10 mouse cellular contexts compared by ENCODE assay signal in the genomic region with DNA sequence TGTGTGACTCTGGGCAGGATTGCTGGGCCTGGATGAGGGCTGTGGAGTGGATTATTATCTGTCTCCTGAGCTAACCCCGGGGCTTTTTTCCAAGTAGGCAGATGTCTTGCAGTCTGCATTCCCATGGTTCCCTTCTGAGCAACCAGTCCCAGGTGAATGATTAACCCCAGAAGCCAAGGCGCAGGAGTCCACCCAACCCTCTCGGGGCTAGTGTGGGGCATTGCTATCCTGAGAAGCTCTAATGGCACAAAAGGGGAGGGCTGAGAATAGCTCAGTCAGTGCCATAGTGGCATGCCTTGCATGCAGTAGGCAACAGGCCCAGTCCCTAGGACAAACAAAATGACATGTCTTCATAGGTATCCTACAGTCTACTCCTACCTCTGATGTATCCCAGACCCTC. TPM values are rescaled to one million over a fixed set of nuclear protein-coding genes. Genes with fewer than 3 reads are reported as not detected.
DNase-seq lines count a peak whose midpoint lies in the region; ATAC-seq and TF ChIP-seq lines count a peak whose summit lies in the region.
"Had no signal": no experiment of that assay in that cellular context is flagged by ENCODE, and none has a peak within 500 bp of the region (broad histone marks: within the 10 kb centered on the region; RNA-seq: fewer than 3 reads in every experiment).

No protein-coding gene starts in this region.

- no peak overlapping the region for H3K9ac ChIP-seq in heart, embryonic 12.5 days
- H3K9ac ChIP-seq in intestine, embryonic 14.5 days (ENCODE audit: low read length) = no peak overlapping the region
- H3K9ac ChIP-seq in kidney, embryonic 14.5 days (ENCODE audit: low read depth, low read length) = no peak overlapping the region
- no peak overlapping the region for H3K9ac ChIP-seq in liver, postnatal 0 days (replicated peaks)
- no peak overlapping the region for H3K9ac ChIP-seq in hindbrain, embryonic 14.5 days

- peaks cover 28% of the 10 kb centered on the region for H3K4me1 ChIP-seq in heart, embryonic 12.5 days (replicated peaks)
- H3K4me1 ChIP-seq in intestine, embryonic 14.5 days (replicated peaks; ENCODE audit: control insufficient read depth, insufficient read depth, low read length) = peaks cover 12% of the 10 kb centered on the region
- H3K4me1 ChIP-seq in kidney, embryonic 14.5 days (ENCODE audit: control insufficient read depth, insufficient read depth, low read length) = no peaks in the 10 kb centered on the region
- H3K4me1 ChIP-seq in liver, postnatal 0 days (ENCODE audit: insufficient read depth) = peaks cover 13% of the 10 kb centered on the region
- H3K4me1 ChIP-seq in embryonic facial prominence, embryonic 10.5 days = 0 out of 2 replicates have a peak, but pooled peaks cover 4% of the 10 kb centered on the region
- no peaks in the 10 kb centered on the region for H3K4me1 ChIP-seq in hindbrain, embryonic 14.5 days (replicated peaks; ENCODE audit: control insufficient read depth, insufficient read depth, low read length)

- H3K4me2 ChIP-seq in heart, embryonic 12.5 days = no peak overlapping the region
- no peak overlapping the region for H3K4me2 ChIP-seq in intestine, embryonic 14.5 days (ENCODE audit: low read length)
- no peak overlapping the region for H3K4me2 ChIP-seq in kidney, embryonic 14.5 days (replicated peaks; ENCODE audit: low read depth, low read length)
- H3K4me2 ChIP-seq in liver, postnatal 0 days (ENCODE audit: low read depth, low read length) = no peak overlapping the region
- H3K4me2 ChIP-seq in hindbrain, embryonic 14.5 days (replicated peaks) = no peak overlapping the region

- WGBS in heart, embryonic 12.5 days = 60% methylated on average over 3 of the region's 3 CpGs
- 60% methylated on average over 3 of the region's 3 CpGs for WGBS in intestine, embryonic 14.5 days
- 54% methylated on average over 3 of the region's 3 CpGs for WGBS in kidney, embryonic 14.5 days
- WGBS in liver, postnatal 0 days (ENCODE audit: insufficient replicate concordance) = 65% methylated on average over 3 of the region's 3 CpGs
- 83% methylated on average over 3 of the region's 3 CpGs for WGBS in embryonic facial prominence, embryonic 10.5 days
- WGBS in hindbrain, embryonic 14.5 days = 57% methylated on average over 3 of the region's 3 CpGs

- peaks cover 20% of the 10 kb centered on the region for H3K36me3 ChIP-seq in heart, embryonic 12.5 days
- peaks cover 2% of the 10 kb centered on the region; the same call in 1 of the 2 replicates for H3K36me3 ChIP-seq in intestine, embryonic 14.5 days (ENCODE audit: control insufficient read depth, insufficient read depth, low read length)
- H3K36me3 ChIP-seq in kidney, embryonic 14.5 days (ENCODE audit: control insufficient read depth, insufficient read depth, low read length) = peaks cover 11% of the 10 kb centered on the region; the same call in 1 of the 2 replicates
- peaks cover 28% of the 10 kb centered on the region for H3K36me3 ChIP-seq in liver, postnatal 0 days (replicated peaks; ENCODE audit: insufficient read depth, low read length)
- peaks cover 26% of the 10 kb centered on the region for H3K36me3 ChIP-seq in embryonic facial prominence, embryonic 10.5 days (replicated peaks)
- 0 out of 2 replicates have a peak, but pooled peaks cover 2% of the 10 kb centered on the region for H3K36me3 ChIP-seq in hindbrain, embryonic 14.5 days (replicated peaks; ENCODE audit: control insufficient read depth, insufficient read depth)

- DNase-seq in heart, postnatal 25 days (ENCODE audit: low spot score) = no peak
- peak; percentile 59 for DNase-seq in intestine, embryonic 14.5 days (ENCODE audit: low spot score)
- DNase-seq in liver, postnatal 0 days = no peak
- DNase-seq in embryonic facial prominence, embryonic 10.5 days (ENCODE audit: low spot score) = no peak
- DNase-seq in hindbrain, embryonic 14.5 days (ENCODE audit: low spot score) = no peak
- no peak for DNase-seq in left cerebral cortex, adult 11 months (ENCODE audit: low spot score)
- DNase-seq: thymus, postnatal 4 days had no signal

- intact Hi-C loops in heart, postnatal 25 days (cut with DNase I) = no loop called here

- 0 out of 2 replicates have a peak overlapping the region, but pooled peaks have one; percentile 27 for H3K27ac ChIP-seq in heart, embryonic 12.5 days (ENCODE audit: poor library complexity, severe bottlenecking)
- H3K27ac ChIP-seq in intestine, embryonic 14.5 days (ENCODE audit: low read depth) = no peak overlapping the region
- no peak overlapping the region for H3K27ac ChIP-seq in kidney, embryonic 14.5 days (ENCODE audit: low read depth, low read length)
- H3K27ac ChIP-seq in liver, postnatal 0 days (ENCODE audit: low read depth) = no peak overlapping the region
- no peak overlapping the region for H3K27ac ChIP-seq in embryonic facial prominence, embryonic 10.5 days (replicated peaks)
- H3K27ac ChIP-seq in hindbrain, embryonic 14.5 days = no peak overlapping the region

- ATAC-seq in heart, embryonic 12.5 days (ENCODE audit: insufficient number of reproducible peaks, low FRiP score) = no peak
- peak; percentile 82 for ATAC-seq in intestine, embryonic 14.5 days (replicated peaks; ENCODE audit: low FRiP score, low TSS enrichment, low read depth)
- ATAC-seq in kidney, embryonic 14.5 days (ENCODE audit: low FRiP score, low TSS enrichment) = peak; percentile 77; the same call in 1 of the 2 replicates
- peak; percentile 18; the same call in 1 of the 2 replicates for ATAC-seq in liver, postnatal 0 days
- ATAC-seq in hindbrain, embryonic 14.5 days (ENCODE audit: low FRiP score) = no peak

- no peak overlapping the region for H3K4me3 ChIP-seq in heart, embryonic 12.5 days
- H3K4me3 ChIP-seq in intestine, embryonic 14.5 days (ENCODE audit: low read depth, low read length) = no peak overlapping the region
- no peak overlapping the region for H3K4me3 ChIP-seq in kidney, embryonic 14.5 days (ENCODE audit: low read length)
- no peak overlapping the region for H3K4me3 ChIP-seq in liver, postnatal 0 days (ENCODE audit: low read depth, low read length)
- no peak overlapping the region for H3K4me3 ChIP-seq in embryonic facial prominence, embryonic 10.5 days
- H3K4me3 ChIP-seq in hindbrain, embryonic 14.5 days (replicated peaks; ENCODE audit: low read length) = no peak overlapping the region

- no peak for TF ChIP-seq CTCF in liver, postnatal 0 days (IDR thresholded peaks at IDR 0.05; ENCODE audit: low read depth)

- no peaks in the 10 kb centered on the region for H3K9me3 ChIP-seq in heart, embryonic 12.5 days (replicated peaks)
- H3K9me3 ChIP-seq in intestine, embryonic 14.5 days (ENCODE audit: control insufficient read depth, low read length) = no peaks in the 10 kb centered on the region
- H3K9me3 ChIP-seq in kidney, embryonic 14.5 days (ENCODE audit: control insufficient read depth, low read length) = no peaks in the 10 kb centered on the region
- H3K9me3 ChIP-seq in liver, postnatal 0 days (ENCODE audit: low read length) = no peaks in the 10 kb centered on the region
- no peaks in the 10 kb centered on the region for H3K9me3 ChIP-seq in embryonic facial prominence, embryonic 10.5 days
- no peaks in the 10 kb centered on the region for H3K9me3 ChIP-seq in hindbrain, embryonic 14.5 days (ENCODE audit: control insufficient read depth, low read length)

- H3K27me3 ChIP-seq in heart, embryonic 12.5 days (replicated peaks) = no peaks in the 10 kb centered on the region
- no peaks in the 10 kb centered on the region for H3K27me3 ChIP-seq in intestine, embryonic 14.5 days (replicated peaks; ENCODE audit: control insufficient read depth, insufficient read depth, low read length)
- no peaks in the 10 kb centered on the region for H3K27me3 ChIP-seq in kidney, embryonic 14.5 days (ENCODE audit: control insufficient read depth, insufficient read depth, low read length)
- H3K27me3 ChIP-seq in liver, postnatal 0 days (ENCODE audit: insufficient read depth, low read length) = no peaks in the 10 kb centered on the region
- no peaks in the 10 kb centered on the region for H3K27me3 ChIP-seq in embryonic facial prominence, embryonic 10.5 days (replicated peaks; ENCODE audit: low read depth, poor library complexity, severe bottlenecking)
- H3K27me3 ChIP-seq in hindbrain, embryonic 14.5 days (ENCODE audit: control insufficient read depth, insufficient read depth, low read length) = no peaks in the 10 kb centered on the region
- H3K27me3 ChIP-seq: CH12.LX had no signal

- TF ChIP-seq EP300 in liver, postnatal 0 days (IDR thresholded peaks at IDR 0.05; ENCODE audit: low read depth) = no peak

RNA-seq across cellular contexts. Expression of gene Slc16a1, which starts 22.1 kb away (rescaled TPM):
- polyA plus RNA-seq in heart, embryonic 12.5 days (2016; fragmentation: Nextera tagmentation; extraction: Ambion mirVana) = 89.3 and 89.4 TPM in 2 replicates
- 100 to 1,000 TPM; 166 to 175 TPM for total RNA-seq in heart, postnatal 25 days (2021)
- 42.5 and 45.8 TPM in 2 replicates for polyA plus RNA-seq in intestine, embryonic 14.5 days (2014; fragmentation: Nextera tagmentation; extraction: Ambion mirVana)
- polyA plus RNA-seq in kidney, embryonic 14.5 days (2014; fragmentation: Nextera tagmentation; extraction: Ambion mirVana) = 34.1 and 55.2 TPM in 2 replicates
- 62.7 and 69.6 TPM in 2 replicates for polyA plus RNA-seq in liver, postnatal 0 days (2015; fragmentation: Nextera tagmentation; extraction: Ambion mirVana)
- 45.9 and 49.6 TPM in 2 replicates for polyA plus RNA-seq in embryonic facial prominence, embryonic 10.5 days (2016; fragmentation: Nextera tagmentation; extraction: Ambion mirVana)
- polyA plus RNA-seq in hindbrain, embryonic 14.5 days (2014; fragmentation: Nextera tagmentation; extraction: Ambion mirVana) = 10.0 and 12.3 TPM in 2 replicates

Comparison
In these comparisons a context has a peak if more than half of its experiments do, and no peak if none do; other contexts are left out.
1. ATAC-seq: peak in intestine, embryonic 14.5 days (single experiment), kidney, embryonic 14.5 days (single experiment) and liver, postnatal 0 days (single experiment); none in heart, embryonic 12.5 days (single experiment) and hindbrain, embryonic 14.5 days (single experiment).